16 mouse cellular contexts compared by ENCODE assay signal in genomic region chr8:125872501-125873249, GRCm38 (mm10). TPM values are rescaled to one million over a fixed set of nuclear protein-coding genes. Genes with fewer than 3 reads are reported as not detected.
DNase-seq lines count a peak whose midpoint lies in the region; ATAC-seq lines count a peak whose summit lies in the region.
"Had no signal": no experiment of that assay in that cellular context is flagged by ENCODE, and none has a peak within 500 bp of the region (broad histone marks: within the 10 kb centered on the region; RNA-seq: fewer than 3 reads in every experiment).

No protein-coding gene starts in this region.

- H3K4me1 ChIP-seq in heart, embryonic 15.5 days (replicated peaks), result peaks cover 30% of the 10 kb centered on the region
- peaks cover 15% of the 10 kb centered on the region for H3K4me1 ChIP-seq in lung, embryonic 16.5 days (replicated peaks; ENCODE audit: control insufficient read depth, insufficient read depth, low read length)
- H3K4me1 ChIP-seq in limb, embryonic 10.5 days, result peaks cover 51% of the 10 kb centered on the region

- H3K9ac ChIP-seq in heart, embryonic 15.5 days, result no peak overlapping the region
- H3K9ac ChIP-seq in lung, embryonic 16.5 days (ENCODE audit: low read length), result no peak overlapping the region
- H3K9ac ChIP-seq: forebrain, embryonic 15.5 days; liver, embryonic 15.5 days had no signal

- no peak for ATAC-seq in heart, embryonic 15.5 days (replicated peaks; ENCODE audit: insufficient number of reproducible peaks, insufficient read depth, low FRiP score, low read depth)
- ATAC-seq in lung, embryonic 16.5 days (ENCODE audit: low read depth), result peak; percentile 24; the same call in 1 of the 2 replicates
- no peak for ATAC-seq in megakaryocyte-erythroid progenitor cell, adult 5-6 weeks (replicated peaks; ENCODE audit: low FRiP score, low TSS enrichment, poor library complexity, severe bottlenecking)
- ATAC-seq: forebrain, embryonic 15.5 days had no signal

- H3K27me3 ChIP-seq in heart, embryonic 15.5 days, result no peaks in the 10 kb centered on the region
- H3K27me3 ChIP-seq in lung, embryonic 16.5 days (ENCODE audit: control insufficient read depth, insufficient read depth, low read depth, low read length), result no peaks in the 10 kb centered on the region
- 0 out of 2 replicates have a peak, but pooled peaks cover 6% of the 10 kb centered on the region for H3K27me3 ChIP-seq in limb, embryonic 10.5 days (ENCODE audit: low read depth, poor library complexity, severe bottlenecking)
- H3K27me3 ChIP-seq: forebrain, embryonic 15.5 days; liver, embryonic 15.5 days had no signal

- DNase-seq in heart, postnatal 4 days, result no peak
- DNase-seq in lung, adult 18-20 months, result no peak
- DNase-seq in limb, embryonic 10.5 days (ENCODE audit: low spot score), result no peak
- DNase-seq in cerebellum, adult 11 months, result no peak
- DNase-seq: adrenal gland, postnatal 10 days; cerebellum, adult 11-12 months; gastrocnemius, postnatal 36 days; kidney, adult 11 months; midbrain, embryonic 14.5 days; thymus, postnatal 25 days had no signal

- no peak overlapping the region for H3K4me3 ChIP-seq in heart, embryonic 15.5 days
- no peak overlapping the region for H3K4me3 ChIP-seq in lung, embryonic 16.5 days (ENCODE audit: low read length)
- no peak overlapping the region for H3K4me3 ChIP-seq in limb, embryonic 10.5 days
- H3K4me3 ChIP-seq: forebrain, embryonic 15.5 days; liver, embryonic 15.5 days had no signal

- no peaks in the 10 kb centered on the region for H3K36me3 ChIP-seq in heart, embryonic 15.5 days
- no peaks in the 10 kb centered on the region for H3K36me3 ChIP-seq in lung, embryonic 16.5 days (ENCODE audit: control insufficient read depth, insufficient read depth, low read length)
- no peaks in the 10 kb centered on the region for H3K36me3 ChIP-seq in limb, embryonic 10.5 days
- H3K36me3 ChIP-seq: liver, embryonic 15.5 days had no signal

- H3K9me3 ChIP-seq in heart, embryonic 15.5 days (replicated peaks), result no peaks in the 10 kb centered on the region
- no peaks in the 10 kb centered on the region for H3K9me3 ChIP-seq in lung, embryonic 16.5 days (ENCODE audit: control insufficient read depth, low read length)
- H3K9me3 ChIP-seq in limb, embryonic 10.5 days (replicated peaks), result no peaks in the 10 kb centered on the region
- H3K9me3 ChIP-seq: forebrain, embryonic 15.5 days; liver, embryonic 15.5 days had no signal

- peak overlapping the region; percentile 42; the same call in 1 of the 2 replicates for H3K27ac ChIP-seq in heart, embryonic 15.5 days
- H3K27ac ChIP-seq in lung, embryonic 16.5 days (ENCODE audit: low read length), result peak overlapping the region; percentile 62; the same call in 1 of the 2 replicates
- H3K27ac ChIP-seq in limb, embryonic 10.5 days, result peak overlapping the region; percentile 67
- H3K27ac ChIP-seq: forebrain, embryonic 15.5 days; liver, embryonic 15.5 days had no signal

- 50% methylated on average over 9 of the region's 9 CpGs for WGBS in heart, embryonic 15.5 days
- WGBS in lung, embryonic 16.5 days, result 46% methylated on average over 9 of the region's 9 CpGs
- 54% methylated on average over 9 of the region's 9 CpGs for WGBS in limb, embryonic 10.5 days

- no peak overlapping the region for H3K4me2 ChIP-seq in heart, embryonic 15.5 days
- H3K4me2 ChIP-seq in lung, embryonic 16.5 days (ENCODE audit: low read depth, low read length), result no peak overlapping the region
- H3K4me2 ChIP-seq: forebrain, embryonic 15.5 days; liver, embryonic 15.5 days had no signal

RNA-seq across cellular contexts. Expression of gene Pcnx2, which starts 25.4 kb away (rescaled TPM):
- 0.15 and 0.42 TPM in 2 replicates for polyA plus RNA-seq in heart, embryonic 15.5 days (2015; fragmentation: Nextera tagmentation; extraction: Ambion mirVana)
- under 1 TPM; 0.38 to 0.41 TPM for total RNA-seq in heart, postnatal 4 days (2021)
- polyA plus RNA-seq in lung, embryonic 16.5 days (2015; fragmentation: Nextera tagmentation; extraction: Ambion mirVana), result 0.21 and 0.41 TPM in 2 replicates
- 0.05 TPM in 1 of 2 replicates, not detected in the other for polyA plus RNA-seq in limb, embryonic 10.5 days (2016; fragmentation: Nextera tagmentation; extraction: Ambion mirVana)
- not detected in 2 replicates for total RNA-seq in megakaryocyte-erythroid progenitor cell, adult 5-6 weeks (2014; fragmentation: Nextera tagmentation)
- not detected in 2 replicates for total RNA-seq in megakaryocyte-erythroid progenitor cell, adult 5-6 weeks (2017)

RNA-seq across cellular contexts. Expression of gene Map3k21, which starts 37.6 kb away (rescaled TPM):
- polyA plus RNA-seq in heart, embryonic 15.5 days (2015; fragmentation: Nextera tagmentation; extraction: Ambion mirVana), result 0.14 and 0.27 TPM in 2 replicates
- under 1 TPM; 0.36 TPM for total RNA-seq in heart, postnatal 4 days (2021)
- 2.2 TPM in 2 replicates for polyA plus RNA-seq in lung, embryonic 16.5 days (2015; fragmentation: Nextera tagmentation; extraction: Ambion mirVana)
- polyA plus RNA-seq in limb, embryonic 10.5 days (2016; fragmentation: Nextera tagmentation; extraction: Ambion mirVana), result 0.03 and 0.04 TPM in 2 replicates
- total RNA-seq in megakaryocyte-erythroid progenitor cell, adult 5-6 weeks (2014; fragmentation: Nextera tagmentation), result not detected in 2 replicates
- not detected in 2 replicates for total RNA-seq in megakaryocyte-erythroid progenitor cell, adult 5-6 weeks (2017)
- polyA plus RNA-seq: neural tube, embryonic 11.5 days had no signal
